Mouse (Mus musculus): ENCODE data around the gene Cyp2t4. TPM values are rescaled to one million over a fixed set of nuclear protein-coding genes. Genes with fewer than 3 reads are reported as not detected.

The Cyp2t4 gene
- polyA plus RNA-seq, 1 experiment from 2014 or later = 0.12 TPM

- no peak overlapping the region for H3K4me2 ChIP-seq (ENCODE audit: low read length)
- peaks cover 62% of the 10 kb centered on the region for H3K36me3 ChIP-seq (ENCODE audit: control insufficient read depth, insufficient read depth, low read length)
- H3K9ac ChIP-seq (ENCODE audit: low read length) = no peak overlapping the region
- whole genome bisulfite sequencing = 74% methylated on average over 3 of the region's 3 CpGs
- 0 out of 2 replicates have a peak, but pooled peaks cover 6% of the 10 kb centered on the region for H3K4me1 ChIP-seq (replicated peaks; ENCODE audit: control insufficient read depth, insufficient read depth, low read length)
- ATAC-seq (replicated peaks; ENCODE audit: low FRiP score, low TSS enrichment, low read depth) (no peak), DNase-seq (ENCODE audit: low spot score) (peak; percentile 77)
- H3K9me3 ChIP-seq (ENCODE audit: control insufficient read depth, low read length) = no peaks in the 10 kb centered on the region
- H3K27ac ChIP-seq (ENCODE audit: low read depth) = no peak overlapping the region
- H3K4me3 ChIP-seq (ENCODE audit: low read depth, low read length) = no peak overlapping the region
- H3K27me3 ChIP-seq (replicated peaks; ENCODE audit: control insufficient read depth, insufficient read depth, low read length) = no peaks in the 10 kb centered on the region
These were observed 31.4 kb downstream of the Cyp2t4 start for GRCm38 (mm10) chr7:27184964-27185363.

GRCm38 (mm10) chr7:27185986-27186385 is 32.5 kb downstream of the Cyp2t4 start:
- 94% methylated on average over 5 of the region's 5 CpGs for WGBS
- no peaks in the 10 kb centered on the region for H3K27me3 ChIP-seq (replicated peaks; ENCODE audit: control insufficient read depth, insufficient read depth, low read length)
- H3K4me2 ChIP-seq (ENCODE audit: low read length) = no peak overlapping the region
- ATAC-seq (replicated peaks; ENCODE audit: low FRiP score, low TSS enrichment, low read depth) (no peak), DNase-seq (ENCODE audit: low spot score) (no peak)
- H3K4me3 ChIP-seq (ENCODE audit: low read depth, low read length) = no peak overlapping the region
- no peaks in the 10 kb centered on the region for H3K4me1 ChIP-seq (replicated peaks; ENCODE audit: control insufficient read depth, insufficient read depth, low read length)
- no peak overlapping the region for H3K27ac ChIP-seq (ENCODE audit: low read depth)
- no peak overlapping the region for H3K9ac ChIP-seq (ENCODE audit: low read length)
- H3K9me3 ChIP-seq (ENCODE audit: control insufficient read depth, low read length) = no peaks in the 10 kb centered on the region
- peaks cover 73% of the 10 kb centered on the region for H3K36me3 ChIP-seq (ENCODE audit: control insufficient read depth, insufficient read depth, low read length)

- Histone ChIP-seq H3K9me3 (ENCODE audit: control insufficient read depth, low read length) (no peaks in the 10 kb centered on the region), H3K4me2 (ENCODE audit: low read length) (no peak overlapping the region), H3K9ac (ENCODE audit: low read length) (no peak overlapping the region), H3K36me3 (ENCODE audit: control insufficient read depth, insufficient read depth, low read length) (peaks cover 98% of the 10 kb centered on the region), H3K27me3 (replicated peaks; ENCODE audit: control insufficient read depth, insufficient read depth, low read length) (no peaks in the 10 kb centered on the region), H3K4me3 (ENCODE audit: low read depth, low read length) (no peak overlapping the region), H3K4me1 (replicated peaks; ENCODE audit: control insufficient read depth, insufficient read depth, low read length) (peaks cover 8% of the 10 kb centered on the region), H3K27ac (ENCODE audit: low read depth) (no peak overlapping the region)
- ATAC-seq (replicated peaks; ENCODE audit: low FRiP score, low TSS enrichment, low read depth) (no peak), DNase-seq (ENCODE audit: low spot score) (no peak)
- 95% methylated on average over 10 of the region's 10 CpGs for WGBS
These were observed 35.9 kb downstream of the Cyp2t4 start for GRCm38 (mm10) chr7:27189271-27189931.

GRCm38 (mm10) chr7:27192434-27192833 is 38.9 kb downstream of the Cyp2t4 start:
- DNase-seq (ENCODE audit: low spot score) (no peak), ATAC-seq (replicated peaks; ENCODE audit: low FRiP score, low TSS enrichment, low read depth) (no peak)
- Histone ChIP-seq H3K4me2 (ENCODE audit: low read length) (no peak overlapping the region), H3K27ac (ENCODE audit: low read depth) (no peak overlapping the region), H3K9me3 (ENCODE audit: control insufficient read depth, low read length) (no peaks in the 10 kb centered on the region), H3K4me3 (ENCODE audit: low read depth, low read length) (no peak overlapping the region), H3K27me3 (replicated peaks; ENCODE audit: control insufficient read depth, insufficient read depth, low read length) (no peaks in the 10 kb centered on the region), H3K36me3 (ENCODE audit: control insufficient read depth, insufficient read depth, low read length) (peaks cover 71% of the 10 kb centered on the region), H3K9ac (ENCODE audit: low read length) (no peak overlapping the region), H3K4me1 (replicated peaks; ENCODE audit: control insufficient read depth, insufficient read depth, low read length) (peaks cover 14% of the 10 kb centered on the region)
- 95% methylated on average over 5 of the region's 5 CpGs for WGBS

- Histone ChIP-seq H3K4me2 (ENCODE audit: low read length) (0 out of 2 replicates have a peak overlapping the region, but pooled peaks have one; percentile 80), H3K4me1 (replicated peaks; ENCODE audit: control insufficient read depth, insufficient read depth, low read length) (peaks cover 14% of the 10 kb centered on the region), H3K4me3 (ENCODE audit: low read depth, low read length) (no peak overlapping the region), H3K9me3 (ENCODE audit: control insufficient read depth, low read length) (no peaks in the 10 kb centered on the region), H3K27ac (ENCODE audit: low read depth) (no peak overlapping the region), H3K27me3 (replicated peaks; ENCODE audit: control insufficient read depth, insufficient read depth, low read length) (no peaks in the 10 kb centered on the region), H3K9ac (ENCODE audit: low read length) (0 out of 2 replicates have a peak overlapping the region, but pooled peaks have one; percentile 23), H3K36me3 (ENCODE audit: control insufficient read depth, insufficient read depth, low read length) (peaks cover 58% of the 10 kb centered on the region)
- 82% methylated on average over 4 of the region's 4 CpGs for WGBS
- ATAC-seq (replicated peaks; ENCODE audit: low FRiP score, low TSS enrichment, low read depth) (no peak), DNase-seq (ENCODE audit: low spot score) (no peak)
These were observed 40.2 kb downstream of the Cyp2t4 start for GRCm38 (mm10) chr7:27193731-27194130.

GRCm38 (mm10) chr7:27195681-27196611 is 42.4 kb downstream of the Cyp2t4 start, which contains the start of the genes BC024978 and Snrpa:
TSS of gene BC024978 (plus strand) at chr7:27195781.
TSS of gene Snrpa (minus strand) at chr7:27196271.
- Histone ChIP-seq H3K4me3 (ENCODE audit: low read depth, low read length) (peak within 1 kb of the TSS; percentile 87), H3K9me3 (ENCODE audit: control insufficient read depth, low read length) (no peaks in the 10 kb centered on the region), H3K4me2 (ENCODE audit: low read length) (peak within 1 kb of the TSS; percentile 81), H3K4me1 (replicated peaks; ENCODE audit: control insufficient read depth, insufficient read depth, low read length) (peaks cover 14% of the 10 kb centered on the region), H3K27me3 (replicated peaks; ENCODE audit: control insufficient read depth, insufficient read depth, low read length) (no peaks in the 10 kb centered on the region), H3K36me3 (ENCODE audit: control insufficient read depth, insufficient read depth, low read length) (peaks cover 38% of the 10 kb centered on the region), H3K27ac (ENCODE audit: low read depth) (peak within 1 kb of the TSS; percentile 100), H3K9ac (ENCODE audit: low read length) (peak within 1 kb of the TSS; percentile 99)
- ATAC-seq (replicated peaks; ENCODE audit: low FRiP score, low TSS enrichment, low read depth) (peak; percentile 99), DNase-seq (ENCODE audit: low spot score) (peak; percentile 96)
- WGBS = under 1% methylated on average over 64 of the region's 64 CpGs

- peaks cover 33% of the 10 kb centered on the region for H3K36me3 ChIP-seq (ENCODE audit: control insufficient read depth, insufficient read depth, low read length)
These were observed 43.6 kb downstream of the Cyp2t4 start for GRCm38 (mm10) chr7:27197136-27197535.

GRCm38 (mm10) chr7:27197634-27198033 is 44.1 kb downstream of the Cyp2t4 start:
- Histone ChIP-seq H3K4me2 (ENCODE audit: low read length) (no peak overlapping the region), H3K9me3 (ENCODE audit: control insufficient read depth, low read length) (no peaks in the 10 kb centered on the region), H3K27me3 (replicated peaks; ENCODE audit: control insufficient read depth, insufficient read depth, low read length) (no peaks in the 10 kb centered on the region), H3K36me3 (ENCODE audit: control insufficient read depth, insufficient read depth, low read length) (peaks cover 33% of the 10 kb centered on the region), H3K4me1 (replicated peaks; ENCODE audit: control insufficient read depth, insufficient read depth, low read length) (peaks cover 14% of the 10 kb centered on the region), H3K27ac (ENCODE audit: low read depth) (no peak overlapping the region), H3K4me3 (ENCODE audit: low read depth, low read length) (no peak overlapping the region), H3K9ac (ENCODE audit: low read length) (no peak overlapping the region)
- ATAC-seq (replicated peaks; ENCODE audit: low FRiP score, low TSS enrichment, low read depth) (no peak), DNase-seq (ENCODE audit: low spot score) (no peak)
- WGBS = 94% methylated on average over 8 of the region's 8 CpGs

More at GRCm38 (mm10) chr7:27197136-27197535, 43.6 kb downstream of the Cyp2t4 start:
- Histone ChIP-seq H3K4me2 (ENCODE audit: low read length) (peak overlapping the region; percentile 81), H3K9me3 (ENCODE audit: control insufficient read depth, low read length) (no peaks in the 10 kb centered on the region), H3K27ac (ENCODE audit: low read depth) (no peak overlapping the region), H3K4me3 (ENCODE audit: low read depth, low read length) (no peak overlapping the region), H3K9ac (ENCODE audit: low read length) (no peak overlapping the region), H3K27me3 (replicated peaks; ENCODE audit: control insufficient read depth, insufficient read depth, low read length) (no peaks in the 10 kb centered on the region), H3K4me1 (replicated peaks; ENCODE audit: control insufficient read depth, insufficient read depth, low read length) (peaks cover 14% of the 10 kb centered on the region)
- DNase-seq (ENCODE audit: low spot score) (no peak), ATAC-seq (replicated peaks; ENCODE audit: low FRiP score, low TSS enrichment, low read depth) (no peak)
- WGBS = 79% methylated on average over 3 of the region's 3 CpGs
